Mouse (Mus musculus) liver, embryonic 16.5 days (tissue): ENCODE results near the gene Fcgbp. TPM values are rescaled to one million over a fixed set of nuclear protein-coding genes. Genes with fewer than 3 reads are reported as not detected.
A peak's percentile ranks its signal among the peaks of the same experiment; 100 is the strongest.

ENCODE experiments used
- ATAC-seq: fragments of 200-750 bp; cut with Nextera tagmentation; 2 replicates; pipeline ENCODE4 v1.8.0; 2017; ENCODE audit warnings: low read depth, mild to moderate bottlenecking, moderate number of reproducible peaks, moderate library complexity
- H3K27ac ChIP-seq: fragments of 300-500 bp; sonication (generic); 2 replicates; pipeline ENCODE4 v1.5.1; 2014; ENCODE audit warnings: mild to moderate bottlenecking, low read length
- H3K27me3 ChIP-seq: fragments of 300-500 bp; sonication (generic); 2 replicates; pipeline ENCODE4 v1.6.1; 2014; ENCODE audit warnings: low read depth, low read length, mixed read lengths; ENCODE audit not compliant: control insufficient read depth, insufficient read depth
- H3K36me3 ChIP-seq: fragments of 300-500 bp; sonication (generic); 2 replicates; pipeline ENCODE4 v1.6.1; 2014; ENCODE audit warnings: mild to moderate bottlenecking; ENCODE audit not compliant: control insufficient read depth, insufficient read depth
- H3K4me1 ChIP-seq: fragments of 300-500 bp; sonication (generic); 2 replicates; pipeline ENCODE4 v1.6.1; 2014; ENCODE audit warnings: low read depth, low read length, mixed read lengths; ENCODE audit not compliant: control insufficient read depth
- H3K4me2 ChIP-seq: fragments of 300-500 bp; sonication (generic); 2 replicates; pipeline ENCODE4 v1.6.1; 2014; ENCODE audit warnings: low read depth, low read length, mixed read lengths
- H3K4me3 ChIP-seq: fragments of 300-500 bp; sonication (generic); 2 replicates; pipeline ENCODE4 v1.5.1; 2014; ENCODE audit warnings: low read depth, mild to moderate bottlenecking, low read length
- H3K9ac ChIP-seq: fragments of 300-500 bp; sonication (generic); 2 replicates; pipeline ENCODE4 v1.6.1; 2014; ENCODE audit warnings: low read depth, low read length
- H3K9me3 ChIP-seq: fragments of 300-500 bp; sonication (generic); replicated peaks from 2 replicates; pipeline ENCODE4 v1.6.1; 2016; ENCODE audit warnings: low read length; ENCODE audit not compliant: control insufficient read depth
- WGBS: fragments of 180-500 bp; shearing (Covaris S2); extraction: QIAGEN DNeasy Blood & Tissue Kit; methylation state at CpG from one replicate; pipeline ENCODE4 v1.1.7; 2014; ENCODE audit not compliant: insufficient replicate concordance; 5-methylcytosine and 5-hydroxymethylcytosine counted together
- polyA plus RNA-seq: library from polyadenylated mRNA; unstranded; fragments of >200 nt; fragmentation: Nextera tagmentation; extraction: Ambion mirVana; gene quantifications from 2 replicates; pipeline ENCODE4 v1.2.1, GENCODE M21; 2015

Fcgbp gene
- polyA plus RNA-seq = 2.5 TPM in 1 of 2 replicates, not detected in the other

GRCm38 (mm10) chr7:28070531-28071298 is at the start of gene Fcgbp:
Gene Fcgbp (plus strand): TSS chr7:28071236.
- Histone ChIP-seq H3K4me3 (no peak within 1 kb of the TSS), H3K9me3 (no peaks in the 10 kb centered on the region), H3K27me3 (no peaks in the 10 kb centered on the region), H3K4me2 (no peak within 1 kb of the TSS), H3K4me1 (no peaks in the 10 kb centered on the region), H3K27ac (no peak within 1 kb of the TSS), H3K36me3 (no peaks in the 10 kb centered on the region), H3K9ac (no peak within 1 kb of the TSS)
- ATAC-seq = no peak
- WGBS = 66% methylated on average over 21 of the region's 21 CpGs

- Histone ChIP-seq H3K27me3 (no peaks in the 10 kb centered on the region), H3K27ac (no peak overlapping the region), H3K4me3 (no peak overlapping the region), H3K9ac (no peak overlapping the region), H3K4me2 (no peak overlapping the region), H3K9me3 (no peaks in the 10 kb centered on the region), H3K36me3 (peaks cover 45% of the 10 kb centered on the region), H3K4me1 (peaks cover 9% of the 10 kb centered on the region)
- ATAC-seq = no peak
- WGBS = 82% methylated on average over 4 of the region's 4 CpGs
Observed at GRCm38 (mm10) chr7:28044524-28044923, 26.5 kb upstream of the Fcgbp start.

- H3K4me1 ChIP-seq = peaks cover 13% of the 10 kb centered on the region
- H3K27ac ChIP-seq = peak within 1 kb of the TSS; percentile 58; the same call in 1 of the 2 replicates
- WGBS = under 1% methylated on average over 52 of the region's 52 CpGs
- H3K9ac ChIP-seq = peak within 1 kb of the TSS; percentile 83
- H3K4me3 ChIP-seq = peak within 1 kb of the TSS; percentile 75
- H3K36me3 ChIP-seq = peaks cover 25% of the 10 kb centered on the region
- peak within 1 kb of the TSS; percentile 80 for H3K4me2 ChIP-seq
- H3K9me3 ChIP-seq = no peaks in the 10 kb centered on the region
- H3K27me3 ChIP-seq = no peaks in the 10 kb centered on the region
- ATAC-seq = peak; percentile 98
Observed at GRCm38 (mm10) chr7:28049476-28050409, 21.3 kb upstream of the Fcgbp start, which contains the start of gene Psmc4. Gene Psmc4 (minus strand): TSS chr7:28050101.

GRCm38 (mm10) chr7:28050584-28050983 is 20.5 kb upstream of the Fcgbp start:
- Histone ChIP-seq H3K27ac (no peak overlapping the region), H3K4me1 (peaks cover 13% of the 10 kb centered on the region)
- 49% methylated on average over 17 of the region's 17 CpGs for WGBS

GRCm38 (mm10) chr7:28053046-28053930 is 17.7 kb upstream of the Fcgbp start:
- Histone ChIP-seq H3K4me2 (no peak overlapping the region), H3K9me3 (no peaks in the 10 kb centered on the region), H3K27ac (no peak overlapping the region), H3K4me1 (peaks cover 13% of the 10 kb centered on the region), H3K4me3 (no peak overlapping the region), H3K9ac (no peak overlapping the region), H3K36me3 (peaks cover 5% of the 10 kb centered on the region), H3K27me3 (no peaks in the 10 kb centered on the region)
- no peak for ATAC-seq
- 55% methylated on average over 6 of the region's 6 CpGs for WGBS

More at GRCm38 (mm10) chr7:28050584-28050983, 20.5 kb upstream of the Fcgbp start:
- H3K27me3 ChIP-seq = no peaks in the 10 kb centered on the region
- H3K9me3 ChIP-seq = no peaks in the 10 kb centered on the region
- peak overlapping the region; percentile 44; the same call in 1 of the 2 replicates for H3K9ac ChIP-seq
- H3K36me3 ChIP-seq = peaks cover 25% of the 10 kb centered on the region
- peak overlapping the region; percentile 75; the same call in 1 of the 2 replicates for H3K4me3 ChIP-seq
- no peak for ATAC-seq
- H3K4me2 ChIP-seq = peak overlapping the region; percentile 36

GRCm38 (mm10) chr7:28059972-28060371 is 11.1 kb upstream of the Fcgbp start:
- Histone ChIP-seq H3K4me3 (no peak overlapping the region), H3K36me3 (no peaks in the 10 kb centered on the region), H3K4me1 (no peaks in the 10 kb centered on the region; the same call in 1 of the 2 replicates), H3K9me3 (no peaks in the 10 kb centered on the region), H3K9ac (no peak overlapping the region), H3K27me3 (no peaks in the 10 kb centered on the region), H3K4me2 (no peak overlapping the region), H3K27ac (no peak overlapping the region)
- 91% methylated on average over 1 of the region's 1 CpGs for WGBS
- ATAC-seq = no peak

- no peaks in the 10 kb centered on the region for H3K4me1 ChIP-seq
- H3K27me3 ChIP-seq = no peaks in the 10 kb centered on the region
- no peak overlapping the region for H3K27ac ChIP-seq
- no peak overlapping the region for H3K4me3 ChIP-seq
- ATAC-seq = no peak
- no peak overlapping the region for H3K4me2 ChIP-seq
- WGBS = 56% methylated on average over 3 of the region's 3 CpGs
- no peaks in the 10 kb centered on the region for H3K36me3 ChIP-seq
- no peak overlapping the region for H3K9ac ChIP-seq
- H3K9me3 ChIP-seq = no peaks in the 10 kb centered on the region
Observed at GRCm38 (mm10) chr7:28068661-28069060, 2.4 kb upstream of the Fcgbp start.

- H3K9ac ChIP-seq = no peak overlapping the region
- no peaks in the 10 kb centered on the region for H3K4me1 ChIP-seq
- ATAC-seq = no peak
- H3K27me3 ChIP-seq = no peaks in the 10 kb centered on the region
- H3K9me3 ChIP-seq = no peaks in the 10 kb centered on the region
- no peak overlapping the region for H3K27ac ChIP-seq
- no peaks in the 10 kb centered on the region for H3K36me3 ChIP-seq
- 34% methylated on average over 3 of the region's 3 CpGs for WGBS
- no peak overlapping the region for H3K4me3 ChIP-seq
- H3K4me2 ChIP-seq = no peak overlapping the region
Observed at GRCm38 (mm10) chr7:28069546-28070172, 1.4 kb upstream of the Fcgbp start.
